Mouse (Mus musculus) midbrain, embryonic 12.5 days (tissue): ENCODE measurements at regions not wholly inside any gene's neighbourhood (a gene's known extent, or its start where the extent isn't known, plus 50 kb on each side); places are given as distances from the start of the nearest gene placed in this dataset.

Source experiments
- ATAC-seq: fragments of 200-750 bp; cut with Nextera tagmentation; 2 replicates; pipeline ENCODE4 v1.8.0; 2017; ENCODE audit warnings: low read depth, moderate TSS enrichment, moderate library complexity; ENCODE audit not compliant: low FRiP score
- H3K27ac ChIP-seq: fragments of 300-500 bp; sonication (generic); replicated peaks from 2 replicates; pipeline ENCODE4 v1.5.1; 2016; ENCODE audit warnings: mild to moderate bottlenecking
- H3K27me3 ChIP-seq: fragments of 300-500 bp; sonication (generic); 2 replicates; pipeline ENCODE4 v1.6.1; 2016; ENCODE audit warnings: mild to moderate bottlenecking
- H3K36me3 ChIP-seq: fragments of 300-500 bp; sonication (generic); 2 replicates; pipeline ENCODE4 v1.6.1; 2016
- H3K4me1 ChIP-seq: fragments of 300-500 bp; sonication (generic); 2 replicates; pipeline ENCODE4 v1.6.1; 2016
- H3K4me2 ChIP-seq: fragments of 300-500 bp; sonication (generic); replicated peaks from 2 replicates; pipeline ENCODE4 v1.6.1; 2016; ENCODE audit warnings: mild to moderate bottlenecking, moderate library complexity
- H3K4me3 ChIP-seq: fragments of 300-500 bp; sonication (generic); 2 replicates; pipeline ENCODE4 v1.5.1; 2016; ENCODE audit warnings: mild to moderate bottlenecking
- H3K9ac ChIP-seq: fragments of 300-500 bp; sonication (generic); replicated peaks from 2 replicates; pipeline ENCODE4 v1.6.1; 2016; ENCODE audit warnings: mild to moderate bottlenecking, moderate library complexity
- H3K9me3 ChIP-seq: fragments of 300-500 bp; sonication (generic); 2 replicates; pipeline ENCODE4 v1.6.1; 2016; ENCODE audit warnings: mild to moderate bottlenecking
- WGBS: fragments of 180-500 bp; shearing (Covaris S2); methylation state at CpG from one replicate; pipeline ENCODE4 v1.1.7; 2016; 5-methylcytosine and 5-hydroxymethylcytosine counted together

GRCm38 (mm10) chr9:32968446-32968845 lies 332.4 kb downstream of the Ets1 start:
- WGBS: 72% methylated on average over 2 of the region's 2 CpGs
- Histone ChIP-seq H3K27ac (no peak overlapping the region), H3K4me1 (no peaks in the 10 kb centered on the region), H3K4me2 (no peak overlapping the region), H3K27me3 (no peaks in the 10 kb centered on the region), H3K4me3 (no peak overlapping the region), H3K9ac (no peak overlapping the region), H3K36me3 (no peaks in the 10 kb centered on the region), H3K9me3 (no peaks in the 10 kb centered on the region)
- ATAC-seq: no peak

DNA sequence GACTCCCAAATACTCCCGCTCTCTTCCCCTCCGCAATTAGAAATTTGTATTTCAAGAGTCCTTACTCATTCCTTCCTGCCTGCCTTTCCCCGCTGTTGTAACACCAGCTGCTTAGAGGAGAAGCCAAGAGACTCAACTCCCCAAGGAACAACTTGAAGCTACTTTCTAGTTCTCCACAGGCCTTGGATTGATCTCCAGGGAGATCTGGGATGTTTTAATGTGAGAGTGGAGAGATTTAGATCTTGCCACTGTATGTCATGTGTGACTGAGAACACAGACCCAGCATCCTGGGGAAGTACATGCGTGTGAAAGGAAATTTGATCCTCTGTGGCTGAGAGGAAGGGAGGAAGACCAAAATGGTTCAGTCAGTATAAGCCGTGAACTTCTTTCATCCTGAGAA lies 335.4 kb downstream of the Ets1 start:
- ATAC-seq: no peak
- Histone ChIP-seq H3K9ac (no peak overlapping the region), H3K4me3 (no peak overlapping the region), H3K27me3 (no peaks in the 10 kb centered on the region), H3K36me3 (no peaks in the 10 kb centered on the region), H3K27ac (no peak overlapping the region), H3K4me1 (no peaks in the 10 kb centered on the region), H3K9me3 (no peaks in the 10 kb centered on the region), H3K4me2 (no peak overlapping the region)
- WGBS: 88% methylated on average over 5 of the region's 5 CpGs

DNA sequence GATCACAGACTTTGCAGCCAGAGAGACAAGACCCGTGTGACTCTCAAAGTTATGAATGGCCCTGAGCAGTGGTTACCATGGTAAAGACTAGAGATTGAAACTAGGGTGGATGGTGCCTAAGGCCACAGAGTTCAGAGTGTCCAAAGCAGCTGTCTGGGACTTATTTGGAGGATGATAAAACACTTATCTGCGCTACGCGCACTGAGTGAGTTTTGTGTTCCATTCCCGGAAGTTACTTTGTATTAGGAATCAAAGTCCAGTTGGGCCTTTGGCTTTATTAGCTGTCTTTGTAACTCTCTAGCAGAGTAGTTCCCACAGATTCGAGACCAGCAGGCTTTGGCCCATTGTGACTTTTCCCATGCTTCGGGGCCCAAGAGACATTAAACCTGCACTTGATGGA lies 335.9 kb downstream of the Ets1 start:
- WGBS: 78% methylated on average over 7 of the region's 7 CpGs
- no peaks in the 10 kb centered on the region for H3K36me3 ChIP-seq
- no peak for ATAC-seq
- H3K4me3 ChIP-seq: no peak overlapping the region
- H3K4me1 ChIP-seq: no peaks in the 10 kb centered on the region
- H3K9me3 ChIP-seq: no peaks in the 10 kb centered on the region
- H3K27ac ChIP-seq: no peak overlapping the region
- no peak overlapping the region for H3K9ac ChIP-seq
- H3K27me3 ChIP-seq: no peaks in the 10 kb centered on the region
- no peak overlapping the region for H3K4me2 ChIP-seq

DNA sequence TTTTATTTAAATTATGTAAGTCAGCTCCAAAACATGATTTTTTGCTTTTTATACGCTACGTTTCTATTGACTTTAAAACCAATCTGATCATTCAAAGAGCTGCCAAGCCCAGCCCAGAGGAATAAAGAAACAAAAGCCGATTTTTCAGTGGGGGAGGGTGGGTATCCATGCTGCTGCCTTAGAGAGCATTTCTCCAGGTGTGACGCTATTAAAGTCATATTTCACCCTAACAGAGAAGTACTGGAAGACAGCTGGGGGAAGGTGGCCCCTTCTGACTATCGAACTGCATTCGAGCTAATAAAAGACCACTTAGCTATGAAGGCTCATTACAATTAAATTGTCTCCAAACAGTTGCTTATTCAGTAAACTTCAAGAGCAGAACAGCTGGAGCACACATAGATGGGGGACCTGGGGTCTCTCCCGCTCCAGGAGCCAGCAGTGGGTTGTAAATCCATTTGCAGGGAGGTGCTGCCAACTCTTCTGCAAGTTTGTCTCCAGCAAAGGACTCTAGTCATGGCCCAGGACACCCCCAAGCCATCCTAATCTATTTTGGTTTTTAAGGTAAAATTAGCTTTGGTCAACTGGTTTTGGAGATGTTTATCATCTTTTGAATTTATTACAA lies 336.5 kb downstream of the Ets1 start:
- no peak overlapping the region for H3K27ac ChIP-seq
- H3K4me2 ChIP-seq: no peak overlapping the region
- no peak overlapping the region for H3K9ac ChIP-seq
- no peaks in the 10 kb centered on the region for H3K27me3 ChIP-seq
- H3K4me1 ChIP-seq: no peaks in the 10 kb centered on the region
- no peaks in the 10 kb centered on the region for H3K36me3 ChIP-seq
- H3K9me3 ChIP-seq: no peaks in the 10 kb centered on the region
- WGBS: 89% methylated on average over 7 of the region's 7 CpGs
- no peak for ATAC-seq
- H3K4me3 ChIP-seq: no peak overlapping the region

GRCm38 (mm10) chr9:32977732-32978131 lies 341.7 kb downstream of the Ets1 start:
- Histone ChIP-seq H3K4me2 (no peak overlapping the region), H3K9ac (no peak overlapping the region), H3K27ac (no peak overlapping the region), H3K36me3 (no peaks in the 10 kb centered on the region), H3K4me3 (no peak overlapping the region), H3K9me3 (no peaks in the 10 kb centered on the region), H3K27me3 (no peaks in the 10 kb centered on the region), H3K4me1 (no peaks in the 10 kb centered on the region)
- 87% methylated on average over 7 of the region's 7 CpGs for WGBS
- no peak for ATAC-seq

DNA sequence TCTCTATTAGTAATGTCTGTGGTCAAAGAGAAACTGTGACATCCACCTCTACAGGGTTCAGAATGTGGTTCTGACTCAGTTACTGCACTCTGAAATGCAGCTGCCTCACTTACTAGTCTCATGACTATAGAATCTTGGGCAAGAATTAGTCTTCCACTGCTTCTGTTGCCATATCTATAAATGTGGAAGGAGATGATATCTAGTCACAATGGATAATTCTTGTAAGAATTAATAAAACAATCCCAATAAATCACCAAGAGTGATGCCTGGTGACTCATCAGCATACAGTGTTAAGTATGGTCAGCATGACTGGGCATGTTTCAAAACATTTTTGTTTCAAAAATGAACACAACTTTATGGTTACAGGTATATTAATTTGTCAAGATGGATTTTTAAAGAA lies 344.8 kb downstream of the Ets1 start:
- ATAC-seq: no peak
- no peaks in the 10 kb centered on the region for H3K27me3 ChIP-seq
- H3K4me2 ChIP-seq: no peak overlapping the region
- H3K4me1 ChIP-seq: no peaks in the 10 kb centered on the region
- no peak overlapping the region for H3K9ac ChIP-seq
- no peak overlapping the region for H3K27ac ChIP-seq
- H3K36me3 ChIP-seq: no peaks in the 10 kb centered on the region
- no peaks in the 10 kb centered on the region for H3K9me3 ChIP-seq
- H3K4me3 ChIP-seq: no peak overlapping the region

GRCm38 (mm10) chr9:32983182-32983581 lies 347.2 kb downstream of the Ets1 start:
- no peaks in the 10 kb centered on the region for H3K27me3 ChIP-seq
- no peaks in the 10 kb centered on the region for H3K9me3 ChIP-seq
- no peaks in the 10 kb centered on the region for H3K36me3 ChIP-seq
- ATAC-seq: no peak
- no peaks in the 10 kb centered on the region for H3K4me1 ChIP-seq
- H3K27ac ChIP-seq: no peak overlapping the region
- no peak overlapping the region for H3K4me3 ChIP-seq
- no peak overlapping the region for H3K4me2 ChIP-seq
- no peak overlapping the region for H3K9ac ChIP-seq
- WGBS: 90% methylated on average over 2 of the region's 2 CpGs

DNA sequence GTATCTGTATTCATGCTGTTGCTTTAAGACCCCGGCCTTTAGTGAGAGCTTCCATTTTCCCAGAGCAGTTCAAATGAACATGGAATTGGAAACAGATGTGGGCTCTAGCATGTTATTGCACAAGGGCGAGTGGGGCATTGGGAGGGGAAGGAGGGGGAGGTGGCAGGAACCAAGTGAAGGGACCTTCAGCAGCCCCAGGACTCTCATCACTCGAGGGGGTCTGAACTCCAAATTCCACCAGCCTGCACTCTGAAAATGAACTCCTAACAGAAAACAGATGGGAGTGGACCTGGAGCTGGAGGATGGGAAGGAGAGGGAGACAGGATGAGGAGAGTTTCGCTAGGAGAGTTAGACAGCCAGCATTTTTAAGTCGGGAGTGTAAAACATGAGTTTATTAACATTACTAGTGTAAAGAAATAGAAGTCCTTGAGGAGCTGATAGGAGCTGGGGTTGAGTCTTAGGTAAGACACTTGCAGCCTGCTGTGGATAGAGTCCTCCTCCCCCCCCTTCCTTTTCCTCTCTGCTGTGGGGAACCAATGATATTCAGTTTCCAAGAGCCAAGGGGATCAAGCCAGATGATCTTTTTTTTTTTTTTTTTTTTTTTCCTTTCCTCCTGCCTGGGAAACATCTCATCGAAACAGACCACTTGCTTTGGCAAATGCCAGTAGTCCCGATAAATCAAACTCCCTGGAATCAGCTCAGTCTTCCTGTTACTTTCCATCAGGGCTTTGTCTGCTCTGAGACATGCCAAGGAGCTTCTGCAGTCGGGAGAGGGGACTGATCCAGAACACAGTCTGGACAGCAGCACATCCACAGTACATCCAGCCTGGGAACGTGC lies 351.0 kb downstream of the Ets1 start:
- H3K27ac ChIP-seq: no peak overlapping the region

GRCm38 (mm10) chr9:32989006-32989405 lies 353.0 kb downstream of the Ets1 start:
- Histone ChIP-seq H3K27ac (no peak overlapping the region), H3K9ac (no peak overlapping the region), H3K9me3 (no peaks in the 10 kb centered on the region), H3K27me3 (no peaks in the 10 kb centered on the region), H3K4me2 (no peak overlapping the region), H3K36me3 (no peaks in the 10 kb centered on the region), H3K4me3 (no peak overlapping the region), H3K4me1 (no peaks in the 10 kb centered on the region)
- ATAC-seq: no peak
- 83% methylated on average over 1 of the region's 1 CpGs for WGBS

More for the DNA sequence above, 351.0 kb downstream of the Ets1 start:
- H3K4me3 ChIP-seq: no peak overlapping the region
- no peaks in the 10 kb centered on the region for H3K27me3 ChIP-seq
- no peak overlapping the region for H3K4me2 ChIP-seq
- 71% methylated on average over 9 of the region's 9 CpGs for WGBS
- no peaks in the 10 kb centered on the region for H3K36me3 ChIP-seq
- no peak for ATAC-seq
- no peak overlapping the region for H3K9ac ChIP-seq
- H3K4me1 ChIP-seq: no peaks in the 10 kb centered on the region
- H3K9me3 ChIP-seq: no peaks in the 10 kb centered on the region

GRCm38 (mm10) chr9:32998323-32998722 lies 362.3 kb downstream of the Ets1 start:
- no peak overlapping the region for H3K27ac ChIP-seq
- ATAC-seq: no peak
- H3K27me3 ChIP-seq: no peaks in the 10 kb centered on the region
- H3K4me2 ChIP-seq: no peak overlapping the region
- H3K9me3 ChIP-seq: 0 out of 2 replicates have a peak, but pooled peaks cover 4% of the 10 kb centered on the region
- no peaks in the 10 kb centered on the region for H3K36me3 ChIP-seq
- no peak overlapping the region for H3K4me3 ChIP-seq
- H3K9ac ChIP-seq: no peak overlapping the region
- 86% methylated on average over 1 of the region's 1 CpGs for WGBS
- H3K4me1 ChIP-seq: no peaks in the 10 kb centered on the region

GRCm38 (mm10) chr9:33000691-33001164 lies 364.7 kb downstream of the Ets1 start:
- H3K4me2 ChIP-seq: no peak overlapping the region
- WGBS: 57% methylated on average over 7 of the region's 7 CpGs
- no peak for ATAC-seq
- no peaks in the 10 kb centered on the region for H3K36me3 ChIP-seq
- H3K4me3 ChIP-seq: no peak overlapping the region
- H3K27me3 ChIP-seq: no peaks in the 10 kb centered on the region
- 0 out of 2 replicates have a peak, but pooled peaks cover 4% of the 10 kb centered on the region for H3K9me3 ChIP-seq
- H3K4me1 ChIP-seq: no peaks in the 10 kb centered on the region
- no peak overlapping the region for H3K27ac ChIP-seq
- H3K9ac ChIP-seq: no peak overlapping the region

GRCm38 (mm10) chr9:33001165-33001949 lies 365.3 kb downstream of the Ets1 start:
- no peak overlapping the region for H3K4me2 ChIP-seq
- no peak for ATAC-seq
- H3K9ac ChIP-seq: no peak overlapping the region
- H3K9me3 ChIP-seq: 0 out of 2 replicates have a peak, but pooled peaks cover 4% of the 10 kb centered on the region
- no peak overlapping the region for H3K4me3 ChIP-seq
- no peak overlapping the region for H3K27ac ChIP-seq
- no peaks in the 10 kb centered on the region for H3K27me3 ChIP-seq
- H3K36me3 ChIP-seq: no peaks in the 10 kb centered on the region
- H3K4me1 ChIP-seq: no peaks in the 10 kb centered on the region
- 77% methylated on average over 9 of the region's 9 CpGs for WGBS
